Mouse (Mus musculus) bone marrow, adult 2 months (tissue): ENCODE measurements around the gene Gpd2. TPM values are rescaled to one million over a fixed set of nuclear protein-coding genes. Genes with fewer than 3 reads are reported as not detected.

ENCODE experiments used
- H3K27ac ChIP-seq: fragments of 200-500 bp; 2 replicates; pipeline ENCODE4 v1.5.1; 2012; ENCODE audit warnings: low read depth, mild to moderate bottlenecking, control low read depth, inconsistent platforms, low read length; ENCODE audit not compliant: control insufficient read depth, poor library complexity, insufficient read depth
- H3K4me1 ChIP-seq: fragments of 200-500 bp; 2 replicates; pipeline ENCODE4 v1.6.1; 2011; ENCODE audit warnings: low read length; ENCODE audit not compliant: control insufficient read depth, insufficient read depth
- H3K4me3 ChIP-seq: fragments of 200-500 bp; replicated peaks from 2 replicates; pipeline ENCODE3; 2011; ENCODE audit warnings: mild to moderate bottlenecking, low read depth, low read length, control low read depth; ENCODE audit not compliant: control insufficient read depth
- CTCF ChIP-seq: fragments of 200-500 bp; IDR thresholded peaks from 2 replicates; pipeline ENCODE4 v1.5.1; 2011; ENCODE audit warnings: low read length, control low read depth; ENCODE audit not compliant: control insufficient read depth, insufficient read depth
- POLR2A ChIP-seq: fragments of 200-500 bp; IDR thresholded peaks from 2 replicates; pipeline ENCODE4 v1.6.1; 2011; ENCODE audit warnings: low read depth, mild to moderate bottlenecking, control low read depth, low read length, borderline replicate concordance; ENCODE audit not compliant: control insufficient read depth
- WGBS: fragments of 180-500 bp; shearing (Covaris S2); methylation state at CpG from one replicate; pipeline ENCODE4 v1.1.7; 2018; 5-methylcytosine and 5-hydroxymethylcytosine counted together
- polyA plus RNA-seq: library from polyadenylated mRNA; stranded (reverse); fragments of >200 nt; gene quantifications from 2 replicates; pipeline ENCODE4 v1.2.4, GENCODE M21; 2011; ENCODE audit warnings: low replicate concordance; ENCODE audit not compliant: missing spikeins, insufficient read depth, insufficient read length

The Gpd2 gene
- polyA plus RNA-seq, 1 experiment = 4.8 TPM

GRCm38 (mm10) chr2:57354848-57355247 is 117.4 kb downstream of the Gpd2 start:
- WGBS = 49% methylated on average over 3 of the region's 3 CpGs
- Histone ChIP-seq H3K27ac (no peak overlapping the region), H3K4me3 (no peak overlapping the region), H3K4me1 (no peaks in the 10 kb centered on the region)
- TF ChIP-seq CTCF (no peak), POLR2A (no peak)

DNA sequence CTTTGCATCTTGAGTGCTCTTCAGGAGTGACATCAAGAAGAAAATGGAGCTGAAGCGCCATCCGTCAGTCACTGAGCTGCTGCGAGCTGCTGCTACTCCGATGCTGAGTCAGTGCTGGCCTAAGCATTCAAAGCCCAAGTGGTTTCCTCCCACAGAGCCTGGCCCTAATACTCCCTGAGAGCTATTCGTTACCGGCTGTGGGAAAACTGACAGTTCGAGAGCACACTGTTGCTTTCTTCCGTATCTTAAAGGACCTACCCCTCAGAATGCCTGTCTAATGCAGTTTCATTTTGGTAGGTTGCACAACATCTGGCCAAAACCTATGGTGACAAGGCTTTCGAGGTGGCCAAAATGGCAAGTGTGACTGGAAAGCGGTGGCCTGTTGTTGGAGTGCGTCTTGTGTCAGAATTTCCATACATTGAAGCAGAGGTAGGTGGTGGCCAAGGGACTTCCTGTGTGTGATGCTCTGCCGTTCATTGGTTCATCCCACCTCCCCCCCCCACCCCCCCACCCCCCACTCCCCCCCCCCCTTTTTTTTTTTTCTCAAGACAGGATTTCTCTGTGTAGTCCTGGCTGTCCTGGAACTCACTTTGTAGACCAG is 118.9 kb downstream of the Gpd2 start:
- TF ChIP-seq POLR2A (no peak), CTCF (no peak)
- no peak overlapping the region for H3K27ac ChIP-seq
- H3K4me1 ChIP-seq = no peaks in the 10 kb centered on the region
- H3K4me3 ChIP-seq = no peak overlapping the region
- WGBS = 34% methylated on average over 11 of the region's 12 CpGs

- WGBS = 78% methylated on average over 3 of the region's 3 CpGs
These were observed 125.1 kb downstream of the Gpd2 start for GRCm38 (mm10) chr2:57362503-57362902.

GRCm38 (mm10) chr2:57374647-57375046 is 137.2 kb downstream of the Gpd2 start:
- Histone ChIP-seq H3K27ac (no peak overlapping the region), H3K4me3 (no peak overlapping the region), H3K4me1 (no peaks in the 10 kb centered on the region)
- TF ChIP-seq CTCF (no peak), POLR2A (no peak)
- 77% methylated on average over 4 of the region's 4 CpGs for WGBS

More at GRCm38 (mm10) chr2:57362503-57362902, 125.1 kb downstream of the Gpd2 start:
- Histone ChIP-seq H3K27ac (no peak overlapping the region), H3K4me1 (no peaks in the 10 kb centered on the region), H3K4me3 (no peak overlapping the region)
- TF ChIP-seq CTCF (no peak), POLR2A (no peak)

- H3K4me1 ChIP-seq = no peaks in the 10 kb centered on the region
- 86% methylated on average over 7 of the region's 7 CpGs for WGBS
- no peak for TF ChIP-seq CTCF
- no peak for TF ChIP-seq POLR2A
- H3K27ac ChIP-seq = no peak overlapping the region
- H3K4me3 ChIP-seq = no peak overlapping the region
These were observed 137.9 kb downstream of the Gpd2 start for GRCm38 (mm10) chr2:57375138-57375837.

DNA sequence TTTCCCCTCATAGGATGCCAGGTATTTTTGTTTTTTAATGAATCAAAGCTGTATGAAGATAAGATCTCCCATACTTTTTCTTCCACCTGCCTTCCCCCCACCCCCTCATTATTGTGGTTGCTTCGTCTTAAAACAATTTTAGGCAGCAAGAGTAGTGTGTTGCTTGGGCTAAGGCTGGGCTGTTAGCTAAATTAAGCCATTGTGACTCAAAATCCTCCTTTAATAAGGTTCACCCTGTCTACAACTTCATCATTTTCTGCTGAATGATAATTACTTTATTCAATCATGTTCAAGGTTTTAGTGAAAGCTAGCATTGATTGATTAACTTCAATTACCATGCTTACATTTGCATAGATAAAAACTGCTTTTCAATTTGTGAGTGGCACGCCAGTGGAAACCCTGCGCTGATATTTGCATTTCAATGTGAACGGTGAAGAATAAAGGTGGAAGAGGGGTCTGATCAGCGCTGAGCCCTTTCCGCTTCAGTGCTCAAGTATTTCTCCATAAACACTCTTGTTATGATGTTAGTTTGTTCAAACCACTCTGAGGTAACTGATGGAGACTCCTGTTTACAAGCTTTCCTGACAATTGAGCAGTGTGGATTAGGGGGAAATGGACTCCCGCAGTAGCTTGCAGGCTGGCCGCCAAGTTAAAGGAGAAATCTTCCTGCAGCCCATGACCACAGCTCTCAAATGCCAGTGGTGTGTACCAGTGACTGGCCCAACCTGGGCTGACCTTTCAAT is 140.9 kb downstream of the Gpd2 start:
- Histone ChIP-seq H3K4me1 (no peaks in the 10 kb centered on the region), H3K4me3 (no peak overlapping the region), H3K27ac (no peak overlapping the region)
- 87% methylated on average over 8 of the region's 8 CpGs for WGBS
- TF ChIP-seq POLR2A (no peak), CTCF (no peak)

- 82% methylated on average over 2 of the region's 2 CpGs for WGBS
These were observed 147.2 kb downstream of the Gpd2 start for GRCm38 (mm10) chr2:57384625-57385024.

DNA sequence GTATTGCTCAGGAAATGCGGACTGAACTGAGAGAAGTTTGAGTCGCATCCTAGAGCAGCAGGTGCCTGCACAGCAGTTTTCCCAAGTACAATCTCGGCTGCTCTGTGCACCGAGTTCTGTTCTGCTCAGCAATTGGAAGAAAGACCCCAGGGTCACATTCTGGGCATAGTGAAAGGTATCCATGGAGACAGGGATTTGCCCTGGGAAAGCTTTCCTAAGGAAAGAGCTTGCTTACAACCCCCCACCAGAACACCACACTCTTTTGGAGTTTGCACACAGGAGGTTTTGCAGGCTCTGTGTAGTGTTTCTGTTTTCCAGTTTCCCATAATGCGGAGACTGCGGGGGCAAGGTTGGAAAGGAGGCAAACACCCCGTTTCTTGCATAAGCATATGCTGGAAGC is 150.4 kb downstream of the Gpd2 start:
- Histone ChIP-seq H3K27ac (no peak overlapping the region), H3K4me3 (no peak overlapping the region), H3K4me1 (no peaks in the 10 kb centered on the region)
- TF ChIP-seq CTCF = no peak
- TF ChIP-seq POLR2A = no peak
- 87% methylated on average over 7 of the region's 7 CpGs for WGBS

More at GRCm38 (mm10) chr2:57384625-57385024, 147.2 kb downstream of the Gpd2 start:
- no peak overlapping the region for H3K4me3 ChIP-seq
- no peak for TF ChIP-seq CTCF
- no peak for TF ChIP-seq POLR2A
- H3K27ac ChIP-seq = no peak overlapping the region
- H3K4me1 ChIP-seq = no peaks in the 10 kb centered on the region
